Mouse (Mus musculus) liver, adult 2 months (tissue): ENCODE measurements at regions not wholly inside any gene's neighbourhood (a gene's known extent, or its start where the extent isn't known, plus 50 kb on each side); places are given as distances from the start of the nearest gene placed in this dataset.

Experiments used
- DNase-seq: peaks from one replicate; pipeline ENCODE4 v3.0.0-alpha.2; 2011; ENCODE audit warnings: low read depth, low spot score; ENCODE audit errors: extremely low read depth
- H3K27ac ChIP-seq: fragments of 200-500 bp; replicated peaks from 2 replicates; pipeline ENCODE4 v1.5.1; 2012; ENCODE audit warnings: low read depth, mild to moderate bottlenecking, control low read depth, inconsistent platforms, low read length; ENCODE audit not compliant: insufficient read depth
- H3K27me3 ChIP-seq: fragments of 200-500 bp; 2 replicates; pipeline ENCODE4 v1.6.1; 2012; ENCODE audit warnings: mild to moderate bottlenecking, moderate library complexity, low read length, inconsistent platforms; ENCODE audit not compliant: control insufficient read depth, insufficient read depth
- H3K36me3 ChIP-seq: fragments of 200-500 bp; 2 replicates; pipeline ENCODE4 v1.6.1; 2012; ENCODE audit warnings: low read length, inconsistent platforms; ENCODE audit not compliant: control insufficient read depth, insufficient read depth
- H3K4me1 ChIP-seq: fragments of 200-500 bp; 2 replicates; pipeline ENCODE4 v1.6.1; 2011; ENCODE audit warnings: low read length; ENCODE audit not compliant: control insufficient read depth, insufficient read depth
- H3K4me3 ChIP-seq: fragments of 200-500 bp; 2 replicates; pipeline ENCODE4 v1.5.1; 2011; ENCODE audit warnings: low read depth, mild to moderate bottlenecking, control low read depth, low read length, moderate library complexity; ENCODE audit not compliant: insufficient read depth
- H3K79me2 ChIP-seq: fragments of 200-500 bp; 2 replicates; pipeline ENCODE4 v1.6.1; 2012; ENCODE audit warnings: inconsistent platforms, mild to moderate bottlenecking, low read length, moderate library complexity; ENCODE audit not compliant: control insufficient read depth, insufficient read depth
- H3K9ac ChIP-seq: fragments of 200-500 bp; 2 replicates; pipeline ENCODE4 v1.6.1; 2012; ENCODE audit warnings: low read depth, mild to moderate bottlenecking, control low read depth, inconsistent platforms, low read length
- CTCF ChIP-seq: fragments of 200-500 bp; IDR thresholded peaks from 2 replicates; pipeline ENCODE4 v1.5.1; 2011; ENCODE audit warnings: low read depth, low read length, control low read depth
- POLR2A ChIP-seq: fragments of 200-500 bp; IDR thresholded peaks from 2 replicates; pipeline ENCODE4 v1.6.1; 2011; ENCODE audit warnings: low read length, control low read depth; ENCODE audit not compliant: insufficient read depth; ENCODE audit errors: extremely low read depth
- WGBS: fragments of 180-500 bp; shearing (Covaris S2); methylation state at CpG from one replicate; pipeline ENCODE4 v1.1.7; 2018; 5-methylcytosine and 5-hydroxymethylcytosine counted together

DNA sequence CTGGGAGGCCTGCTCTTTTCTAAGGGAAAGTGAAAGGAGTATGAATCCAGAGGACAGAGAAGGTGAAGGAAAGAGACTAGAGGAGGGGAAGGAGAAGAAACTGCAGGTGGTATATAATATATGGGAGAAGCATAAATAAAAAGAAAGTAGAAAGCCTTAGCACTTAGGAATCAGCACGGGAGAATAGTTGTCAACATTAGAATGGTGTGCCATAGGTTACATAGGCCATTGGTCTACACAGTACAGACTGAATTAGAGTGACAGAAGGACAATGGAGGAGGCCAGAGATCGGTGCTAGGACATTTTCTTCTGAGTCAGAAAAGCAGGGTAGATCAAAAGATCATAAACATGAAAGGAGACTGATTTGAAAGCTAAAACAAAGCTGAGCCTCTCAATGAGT lies 315.7 kb downstream of the Pcdh19 start:
- Histone ChIP-seq H3K4me1 (no peaks in the 10 kb centered on the region), H3K79me2 (no peaks in the 10 kb centered on the region), H3K27ac (no peak overlapping the region), H3K4me3 (no peak overlapping the region), H3K27me3 (no peaks in the 10 kb centered on the region), H3K36me3 (no peaks in the 10 kb centered on the region), H3K9ac (no peak overlapping the region)
- DNase-seq, result no peak
- no peak for TF ChIP-seq POLR2A
- no peak for TF ChIP-seq CTCF
- WGBS, result 83% methylated on average over 2 of the region's 2 CpGs

DNA sequence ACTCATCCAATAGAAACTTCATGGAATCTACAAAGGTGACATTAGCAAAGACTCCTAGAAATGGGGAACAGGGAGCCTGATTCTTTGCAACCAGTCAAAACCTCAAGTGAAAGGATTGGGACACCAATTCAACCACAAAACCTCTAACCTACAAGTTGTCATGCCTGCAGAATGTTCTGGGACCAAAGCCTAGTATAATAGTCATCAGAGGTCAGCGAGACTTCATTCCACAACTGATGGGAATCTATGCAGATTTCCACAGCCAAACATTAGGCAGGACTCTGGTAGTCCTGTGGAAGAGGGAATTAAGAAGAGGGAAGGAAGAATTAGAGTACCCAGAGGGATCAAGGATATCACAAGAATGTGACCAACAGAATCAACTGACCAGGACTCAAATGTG lies 316.4 kb downstream of the Pcdh19 start:
- H3K79me2 ChIP-seq, result no peaks in the 10 kb centered on the region
- no peaks in the 10 kb centered on the region for H3K27me3 ChIP-seq
- H3K4me1 ChIP-seq, result no peaks in the 10 kb centered on the region
- H3K4me3 ChIP-seq, result no peak overlapping the region
- WGBS, result 63% methylated on average over 1 of the region's 1 CpGs
- H3K9ac ChIP-seq, result no peak overlapping the region
- no peak overlapping the region for H3K27ac ChIP-seq
- no peaks in the 10 kb centered on the region for H3K36me3 ChIP-seq
- TF ChIP-seq CTCF (no peak), POLR2A (no peak)
- DNase-seq, result no peak

DNA sequence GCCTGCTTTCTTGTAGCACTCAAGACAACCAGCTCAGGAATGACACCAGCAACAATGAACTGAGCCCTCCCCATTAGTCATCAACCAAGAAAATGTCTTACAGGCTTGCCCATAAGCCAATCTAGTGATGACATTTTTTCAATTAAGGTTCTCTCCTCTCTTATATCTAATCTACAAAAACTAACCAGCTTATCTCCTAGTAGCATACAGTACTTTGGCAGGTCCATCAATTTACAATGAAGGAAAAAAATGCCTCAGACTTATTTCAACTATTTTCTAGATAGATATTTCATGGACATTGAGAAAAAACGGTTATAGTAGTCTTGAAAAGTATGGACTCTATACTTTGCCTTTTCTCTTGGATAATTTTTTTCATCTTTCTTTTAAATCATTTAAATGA lies 328.0 kb downstream of the Pcdh19 start:
- Histone ChIP-seq H3K36me3 (no peaks in the 10 kb centered on the region), H3K4me1 (no peaks in the 10 kb centered on the region), H3K27me3 (no peaks in the 10 kb centered on the region), H3K4me3 (no peak overlapping the region), H3K79me2 (no peaks in the 10 kb centered on the region), H3K27ac (no peak overlapping the region), H3K9ac (no peak overlapping the region)
- DNase-seq, result no peak
- TF ChIP-seq CTCF (no peak), POLR2A (no peak)
- WGBS, result 53% methylated on average over 1 of the region's 1 CpGs
